Mouse (Mus musculus): ENCODE results near the gene Tlnrd1.

Gene Tlnrd1
- long read RNA-seq, experiment 1, full-length matches to known transcripts, result 5 of 5 reads
- long read RNA-seq, experiment 1, partial matches to known transcripts, result 0 of 5 reads
- long read RNA-seq, experiment 1, other reads (novel, unspliced or antisense), result 0 of 5 reads
- long read RNA-seq, experiment 2, full-length matches to known transcripts, result 4 of 4 reads
- long read RNA-seq, experiment 2, partial matches to known transcripts, result 0 of 4 reads
- long read RNA-seq, experiment 2, other reads (novel, unspliced or antisense), result 0 of 4 reads

GRCm38 (mm10) chr7:83884021-83884658, at the start of gene Tlnrd1, which contains the start of gene Mesd:
Tlnrd1 (minus strand) TSS chr7:83884305.
Mesd (plus strand) TSS chr7:83884466.
- intact Hi-C loops (cut with DNase I), result loop anchor here (5.0 to 10.0 kb wide), 2 partner anchors 72 to 209 kb away; no protein-coding TSS in a partner anchor

- intact Hi-C loops (cut with DNase I), result no loop called here
These were observed 37.5 kb upstream of the Tlnrd1 start for GRCm38 (mm10) chr7:83921637-83922036.

GRCm38 (mm10) chr7:83920241-83920640, 36.1 kb upstream of the Tlnrd1 start:
- intact Hi-C loops (cut with DNase I), result no loop called here

GRCm38 (mm10) chr7:83914566-83914965, 30.5 kb upstream of the Tlnrd1 start:
- intact Hi-C loops (cut with DNase I), result loop anchor here (1.0 to 5.0 kb wide), 3 partner anchors 173 to 443 kb away; no protein-coding TSS in a partner anchor

- intact Hi-C loops (cut with DNase I), result loop anchor here (1.0 to 5.0 kb wide), 3 partner anchors 173 to 443 kb away; no protein-coding TSS in a partner anchor
These were observed 29.9 kb upstream of the Tlnrd1 start for GRCm38 (mm10) chr7:83913995-83914394.

- intact Hi-C loops (cut with DNase I), result loop anchor here (5.0 kb wide), 1 partner anchor 444 kb away; no protein-coding TSS in a partner anchor
These were observed 29.4 kb upstream of the Tlnrd1 start for GRCm38 (mm10) chr7:83913405-83913932.

- intact Hi-C loops (cut with DNase I), result loop anchor here (5.0 kb wide), 1 partner anchor 445 kb away; no protein-coding TSS in a partner anchor
These were observed 27.8 kb upstream of the Tlnrd1 start for GRCm38 (mm10) chr7:83911909-83912308.

GRCm38 (mm10) chr7:83904831-83905230, 20.7 kb upstream of the Tlnrd1 start:
- intact Hi-C loops (cut with DNase I), result no loop called here

- intact Hi-C loops (cut with DNase I), result no loop called here
These were observed 18.4 kb upstream of the Tlnrd1 start for GRCm38 (mm10) chr7:83902296-83903145.

GRCm38 (mm10) chr7:83901425-83901824, 17.3 kb upstream of the Tlnrd1 start:
- intact Hi-C loops (cut with DNase I), result no loop called here

GRCm38 (mm10) chr7:83900519-83900918, 16.4 kb upstream of the Tlnrd1 start:
- intact Hi-C loops (cut with DNase I), result no loop called here

GRCm38 (mm10) chr7:83898267-83898666, 14.2 kb upstream of the Tlnrd1 start:
- intact Hi-C loops (cut with DNase I), result no loop called here

- intact Hi-C loops (cut with DNase I), result no loop called here
These were observed 12.1 kb upstream of the Tlnrd1 start for GRCm38 (mm10) chr7:83896077-83896740.

GRCm38 (mm10) chr7:83894348-83894747, 10.2 kb upstream of the Tlnrd1 start:
- intact Hi-C loops (cut with DNase I), result no loop called here

- intact Hi-C loops (cut with DNase I), result no loop called here
These were observed 8.2 kb upstream of the Tlnrd1 start for GRCm38 (mm10) chr7:83892333-83892669.

- intact Hi-C loops (cut with DNase I), result no loop called here
These were observed 7.6 kb upstream of the Tlnrd1 start for GRCm38 (mm10) chr7:83891433-83892332.

- intact Hi-C loops (cut with DNase I), result loop anchor here (10.0 kb wide), 1 partner anchor 215 kb away; no protein-coding TSS in a partner anchor
These were observed 5.8 kb upstream of the Tlnrd1 start for GRCm38 (mm10) chr7:83889946-83890345.

- intact Hi-C loops (cut with DNase I), result loop anchor here (10.0 kb wide), 1 partner anchor 215 kb away; no protein-coding TSS in a partner anchor
These were observed 5.3 kb upstream of the Tlnrd1 start for GRCm38 (mm10) chr7:83889383-83889782.

- intact Hi-C loops (cut with DNase I), result loop anchor here (10.0 kb wide), 1 partner anchor 212 kb away; no protein-coding TSS in a partner anchor
These were observed 2.4 kb upstream of the Tlnrd1 start for GRCm38 (mm10) chr7:83886366-83887129.

Data from adrenal gland (tissue).